Mouse (Mus musculus): ENCODE results near the gene Ppp1r1a. TPM values are rescaled to one million over a fixed set of nuclear protein-coding genes. Genes with fewer than 3 reads are reported as not detected.

Gene Ppp1r1a
- polyA plus RNA-seq, 1 experiment = 87.6 TPM

- Histone ChIP-seq H3K27ac (replicated peaks; ENCODE audit: low read depth, low read length) (no peak overlapping the region), H3K4me1 (ENCODE audit: control insufficient read depth, insufficient read depth, insufficient read length, low read length) (0 out of 2 replicates have a peak, but pooled peaks cover 2% of the 10 kb centered on the region), H3K4me3 (ENCODE audit: insufficient read depth, low read depth, low read length) (no peak overlapping the region)
These were observed 37.1 kb downstream of the Ppp1r1a start for GRCm38 (mm10) chr15:103500723-103501122.

- no peak overlapping the region for H3K4me3 ChIP-seq (ENCODE audit: insufficient read depth, low read depth, low read length)
- no peak overlapping the region for H3K27ac ChIP-seq (replicated peaks; ENCODE audit: low read depth, low read length)
- H3K4me1 ChIP-seq (ENCODE audit: control insufficient read depth, insufficient read depth, insufficient read length, low read length) = 0 out of 2 replicates have a peak, but pooled peaks cover 2% of the 10 kb centered on the region
These were observed 39.6 kb downstream of the Ppp1r1a start for GRCm38 (mm10) chr15:103498157-103498556.

GRCm38 (mm10) chr15:103496204-103497140 lies 41.3 kb downstream of the Ppp1r1a start:
- no peaks in the 10 kb centered on the region for H3K4me1 ChIP-seq (ENCODE audit: control insufficient read depth, insufficient read depth, insufficient read length, low read length)
- no peak overlapping the region for H3K27ac ChIP-seq (replicated peaks; ENCODE audit: low read depth, low read length)

GRCm38 (mm10) chr15:103488336-103488735 lies 49.5 kb downstream of the Ppp1r1a start:
- Histone ChIP-seq H3K4me3 (ENCODE audit: insufficient read depth, low read depth, low read length) (no peak overlapping the region), H3K27ac (replicated peaks; ENCODE audit: low read depth, low read length) (no peak overlapping the region), H3K4me1 (ENCODE audit: control insufficient read depth, insufficient read depth, insufficient read length, low read length) (no peaks in the 10 kb centered on the region)

More at GRCm38 (mm10) chr15:103496204-103497140, 41.3 kb downstream of the Ppp1r1a start:
- H3K4me3 ChIP-seq (ENCODE audit: insufficient read depth, low read depth, low read length) = no peak overlapping the region

- no peak overlapping the region for H3K27ac ChIP-seq (replicated peaks; ENCODE audit: low read depth, low read length)
- H3K4me3 ChIP-seq (ENCODE audit: insufficient read depth, low read depth, low read length) = no peak overlapping the region
These were observed 51.1 kb downstream of the Ppp1r1a start for GRCm38 (mm10) chr15:103486658-103487057.

GRCm38 (mm10) chr15:103485106-103485505 lies 52.7 kb downstream of the Ppp1r1a start:
- Histone ChIP-seq H3K4me3 (ENCODE audit: insufficient read depth, low read depth, low read length) (no peak overlapping the region), H3K27ac (replicated peaks; ENCODE audit: low read depth, low read length) (no peak overlapping the region), H3K4me1 (ENCODE audit: control insufficient read depth, insufficient read depth, insufficient read length, low read length) (no peaks in the 10 kb centered on the region)

More at GRCm38 (mm10) chr15:103486658-103487057, 51.1 kb downstream of the Ppp1r1a start:
- H3K4me1 ChIP-seq (ENCODE audit: control insufficient read depth, insufficient read depth, insufficient read length, low read length) = no peaks in the 10 kb centered on the region

GRCm38 (mm10) chr15:103484490-103484889 lies 53.3 kb downstream of the Ppp1r1a start:
- no peak overlapping the region for H3K4me3 ChIP-seq (ENCODE audit: insufficient read depth, low read depth, low read length)
- H3K27ac ChIP-seq (replicated peaks; ENCODE audit: low read depth, low read length) = no peak overlapping the region
- H3K4me1 ChIP-seq (ENCODE audit: control insufficient read depth, insufficient read depth, insufficient read length, low read length) = no peaks in the 10 kb centered on the region

- Histone ChIP-seq H3K4me3 (ENCODE audit: insufficient read depth, low read depth, low read length) (no peak overlapping the region), H3K4me1 (ENCODE audit: control insufficient read depth, insufficient read depth, insufficient read length, low read length) (no peaks in the 10 kb centered on the region), H3K27ac (replicated peaks; ENCODE audit: low read depth, low read length) (no peak overlapping the region)
These were observed 55.3 kb downstream of the Ppp1r1a start for GRCm38 (mm10) chr15:103482488-103482887.

Other genes starting within 250 kb of the Ppp1r1a start
- not detected in 2 replicates for gene Gpr84, start 227.4 kb downstream of the Ppp1r1a start, polyA plus RNA-seq (2012; ENCODE audit: insufficient read depth, insufficient read length, missing spikeins)
- gene Zfp385a, start 197.9 kb downstream of the Ppp1r1a start, polyA plus RNA-seq (2012; ENCODE audit: insufficient read depth, insufficient read length, missing spikeins) = 12.2 and 17.4 TPM in 2 replicates
- 2.7 and 5.3 TPM in 2 replicates for gene Itga5, start 171.2 kb downstream of the Ppp1r1a start, polyA plus RNA-seq (2012; ENCODE audit: insufficient read depth, insufficient read length, missing spikeins)
- gene Gtsf1, start 107.5 kb downstream of the Ppp1r1a start, polyA plus RNA-seq (2012; ENCODE audit: insufficient read depth, insufficient read length, missing spikeins) = not detected in 2 replicates
- not detected in 2 replicates for gene Gtsf2, start 89.5 kb downstream of the Ppp1r1a start, polyA plus RNA-seq (2012; ENCODE audit: insufficient read depth, insufficient read length, missing spikeins)
- 3.4 and 3.6 TPM in 2 replicates for gene Nckap1l, start 84.2 kb downstream of the Ppp1r1a start, polyA plus RNA-seq (2012; ENCODE audit: insufficient read depth, insufficient read length, missing spikeins)
- gene Pde1b, start 35.0 kb downstream of the Ppp1r1a start, polyA plus RNA-seq (2012; ENCODE audit: insufficient read depth, insufficient read length, missing spikeins) = 2.2 and 3.3 TPM in 2 replicates
- gene Glycam1, start 27.1 kb upstream of the Ppp1r1a start, polyA plus RNA-seq (2012; ENCODE audit: insufficient read depth, insufficient read length, missing spikeins) = not detected in 2 replicates
- gene Mucl1, start 217.5 kb upstream of the Ppp1r1a start, polyA plus RNA-seq (2012; ENCODE audit: insufficient read depth, insufficient read length, missing spikeins) = not detected in 2 replicates